Mouse (Mus musculus) lung, postnatal 0 days (tissue): ENCODE measurements around the gene Gm21981. TPM values are rescaled to one million over a fixed set of nuclear protein-coding genes. Genes with fewer than 3 reads are reported as not detected.

Source experiments
- ATAC-seq: fragments of 200-750 bp; cut with Nextera tagmentation; 2 replicates; pipeline ENCODE4 v1.8.0; 2017; ENCODE audit warnings: moderate library complexity
- DNase-seq: peaks from one replicate; pipeline ENCODE4 v3.0.0-alpha.2; 2016; ENCODE audit warnings: low spot score
- H3K27ac ChIP-seq: fragments of 300-500 bp; sonication (generic); 2 replicates; pipeline ENCODE4 v1.5.1; 2014; ENCODE audit warnings: antibody characterized with exemption, mild to moderate bottlenecking, low read length, mixed read lengths
- H3K27me3 ChIP-seq: fragments of 300-500 bp; sonication (generic); replicated peaks from 2 replicates; pipeline ENCODE4 v1.6.1; 2014; ENCODE audit warnings: low read length, mixed read lengths; ENCODE audit not compliant: insufficient read depth
- H3K36me3 ChIP-seq: fragments of 300-500 bp; sonication (generic); 2 replicates; pipeline ENCODE4 v1.6.1; 2014; ENCODE audit warnings: low read length, mixed read lengths; ENCODE audit not compliant: insufficient read depth
- H3K4me1 ChIP-seq: fragments of 300-500 bp; sonication (generic); 2 replicates; pipeline ENCODE4 v1.6.1; 2014; ENCODE audit warnings: antibody characterized with exemption, low read depth, low read length, mixed read lengths; ENCODE audit not compliant: insufficient read depth
- H3K4me2 ChIP-seq: fragments of 300-500 bp; sonication (generic); replicated peaks from 2 replicates; pipeline ENCODE4 v1.6.1; 2014; ENCODE audit warnings: low read depth, mild to moderate bottlenecking, low read length, moderate library complexity, mixed read lengths
- H3K4me3 ChIP-seq: fragments of 300-500 bp; sonication (generic); 2 replicates; pipeline ENCODE4 v1.5.1; 2014; ENCODE audit warnings: low read depth, low read length
- H3K9ac ChIP-seq: fragments of 300-500 bp; sonication (generic); replicated peaks from 2 replicates; pipeline ENCODE4 v1.6.1; 2014; ENCODE audit warnings: low read depth, mild to moderate bottlenecking
- H3K9me3 ChIP-seq: fragments of 300-500 bp; sonication (generic); 2 replicates; pipeline ENCODE4 v1.6.1; 2016; ENCODE audit warnings: low read length, mixed read lengths
- CTCF ChIP-seq: IDR thresholded peaks from 2 replicates; pipeline ENCODE4 v1.5.1; 2016; ENCODE audit warnings: antibody characterized with exemption, mild to moderate bottlenecking
- EP300 ChIP-seq: IDR thresholded peaks from 2 replicates; pipeline ENCODE4 v1.6.1; 2016; ENCODE audit warnings: antibody characterized with exemption, mild to moderate bottlenecking, control low read depth
- WGBS: fragments of 180-500 bp; shearing (Covaris S2); extraction: QIAGEN DNeasy Blood & Tissue Kit; methylation state at CpG from one replicate; pipeline ENCODE4 v1.1.7; 2014; 5-methylcytosine and 5-hydroxymethylcytosine counted together
- polyA plus RNA-seq: library from polyadenylated mRNA; unstranded; fragments of >200 nt; fragmentation: Nextera tagmentation; extraction: Ambion mirVana; gene quantifications from 2 replicates; pipeline ENCODE4 v1.2.1, GENCODE M21; 2015

Gm21981 gene
- polyA plus RNA-seq, result 0.18 and 0.42 TPM in 2 replicates

- ATAC-seq, result no peak
- Histone ChIP-seq H3K4me1 (0 out of 2 replicates have a peak, but pooled peaks cover under 1% of the 10 kb centered on the region), H3K27me3 (no peaks in the 10 kb centered on the region), H3K4me3 (peak within 1 kb of the TSS; percentile 81), H3K36me3 (no peaks in the 10 kb centered on the region), H3K4me2 (peak within 1 kb of the TSS; percentile 93), H3K27ac (peak within 1 kb of the TSS; percentile 62; the same call in 1 of the 2 replicates), H3K9me3 (no peaks in the 10 kb centered on the region), H3K9ac (peak within 1 kb of the TSS; percentile 62)
- 0% methylated on average over 3 of the region's 3 CpGs for WGBS
- DNase-seq, result no peak
- TF ChIP-seq CTCF (no peak; the same call in 1 of the 2 replicates), EP300 (no peak)
These were observed at the start of gene Gm21981 for GRCm38 (mm10) chr17:47694442-47694502. Gene Gm21981, minus strand, starts transcription at chr17:47694455.

GRCm38 (mm10) chr17:47742991-47743734 is 48.9 kb upstream of the Gm21981 start:
- peaks cover 4% of the 10 kb centered on the region; the same call in 1 of the 2 replicates for H3K4me1 ChIP-seq
- ATAC-seq (no peak), DNase-seq (no peak)
- TF ChIP-seq CTCF (peak; percentile 55), EP300 (no peak)
- WGBS, result 33% methylated on average over 16 of the region's 16 CpGs
- H3K4me3 ChIP-seq, result no peak overlapping the region
- no peaks in the 10 kb centered on the region for H3K36me3 ChIP-seq
- H3K27me3 ChIP-seq, result no peaks in the 10 kb centered on the region
- no peak overlapping the region for H3K4me2 ChIP-seq
- H3K9me3 ChIP-seq, result no peaks in the 10 kb centered on the region
- no peak overlapping the region for H3K27ac ChIP-seq
- H3K9ac ChIP-seq, result no peak overlapping the region

DNA sequence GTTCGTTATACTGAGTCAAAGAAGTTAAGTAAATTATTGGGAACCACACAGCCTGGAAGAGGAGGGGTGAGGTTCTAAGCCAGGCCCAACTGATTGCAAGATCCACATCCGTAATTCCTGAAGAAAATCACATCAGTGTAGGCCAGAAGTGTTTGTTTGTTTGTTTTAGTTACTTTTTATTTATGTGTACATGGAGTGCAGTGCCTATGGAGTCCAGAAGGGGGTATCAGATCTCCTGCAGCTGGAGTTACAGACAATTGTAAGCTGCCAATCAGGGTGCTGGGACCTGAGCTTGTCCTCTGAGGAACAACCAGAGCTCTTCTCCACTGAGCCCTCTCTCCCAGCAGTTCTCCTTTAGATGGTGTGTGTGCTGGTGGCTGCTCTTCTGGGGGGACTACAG is 45.9 kb upstream of the Gm21981 start:
- H3K27ac ChIP-seq, result no peak overlapping the region
- TF ChIP-seq EP300, result no peak
- peak; percentile 33 for TF ChIP-seq CTCF
- DNase-seq (no peak), ATAC-seq (no peak)
- H3K36me3 ChIP-seq, result no peaks in the 10 kb centered on the region
- no peaks in the 10 kb centered on the region for H3K9me3 ChIP-seq
- H3K9ac ChIP-seq, result no peak overlapping the region
- H3K4me2 ChIP-seq, result no peak overlapping the region
- H3K4me3 ChIP-seq, result no peak overlapping the region
- H3K4me1 ChIP-seq, result peaks cover 4% of the 10 kb centered on the region; the same call in 1 of the 2 replicates
- WGBS, result 84% methylated on average over 2 of the region's 2 CpGs
- H3K27me3 ChIP-seq, result no peaks in the 10 kb centered on the region

- 19% methylated on average over 19 of the region's 20 CpGs for WGBS
- ATAC-seq (no peak), DNase-seq (no peak)
- peak overlapping the region; percentile 99 for H3K4me2 ChIP-seq
- H3K27me3 ChIP-seq, result no peaks in the 10 kb centered on the region
- H3K9me3 ChIP-seq, result no peaks in the 10 kb centered on the region
- TF ChIP-seq CTCF, result no peak
- TF ChIP-seq EP300, result no peak
- no peaks in the 10 kb centered on the region for H3K36me3 ChIP-seq
- peak overlapping the region; percentile 85 for H3K4me3 ChIP-seq
- H3K27ac ChIP-seq, result no peak overlapping the region
- H3K4me1 ChIP-seq, result peaks cover 4% of the 10 kb centered on the region; the same call in 1 of the 2 replicates
- peak overlapping the region; percentile 12; the same call in 1 of the 2 replicates for H3K9ac ChIP-seq
These were observed 44.9 kb upstream of the Gm21981 start for GRCm38 (mm10) chr17:47738879-47739798.

GRCm38 (mm10) chr17:47738066-47738878 is 44.0 kb upstream of the Gm21981 start:
- peak overlapping the region; percentile 12; the same call in 1 of the 2 replicates for H3K9ac ChIP-seq
- H3K9me3 ChIP-seq, result no peaks in the 10 kb centered on the region
- no peaks in the 10 kb centered on the region for H3K36me3 ChIP-seq
- peaks cover 4% of the 10 kb centered on the region; the same call in 1 of the 2 replicates for H3K4me1 ChIP-seq
- peak overlapping the region; percentile 85 for H3K4me3 ChIP-seq
- WGBS, result 1% methylated on average over 46 of the region's 61 CpGs
- DNase-seq (peak; percentile 47), ATAC-seq (peak; percentile 10)
- peak overlapping the region; percentile 99 for H3K4me2 ChIP-seq
- H3K27ac ChIP-seq, result peak overlapping the region; percentile 85; the same call in 1 of the 2 replicates
- TF ChIP-seq CTCF (no peak), EP300 (no peak)
- no peaks in the 10 kb centered on the region for H3K27me3 ChIP-seq
